Mouse (Mus musculus) CH12.LX (cell line): Measurements from ENCODE around the gene Bhlhe40.

Experiments used
- CHD1 ChIP-seq: IDR thresholded peaks from 2 replicates; pipeline ENCODE4 v1.6.1; 2012; ENCODE audit warnings: low read depth, low read length, improper control_type of control experiment, inconsistent platforms
- CTCF ChIP-seq, 2 experiments: IDR thresholded peaks in 1 of 2; conservative IDR thresholded peaks in 1 of 2; 2 replicates each; pipeline ENCODE4 v1.5.1; 2011 to 2012; ENCODE audit warnings: low read depth in 2 of 2, low read length in 2 of 2, improper control_type of control experiment in 1 of 2, inconsistent platforms in 1 of 2, mild to moderate bottlenecking in 1 of 2, moderate library complexity in 1 of 2
- E2F4 ChIP-seq: IDR thresholded peaks from 2 replicates; pipeline ENCODE4 v1.6.1; 2011; ENCODE audit warnings: low read depth, low read length, improper control_type of control experiment; ENCODE audit not compliant: insufficient replicate concordance
- EP300 ChIP-seq: IDR thresholded peaks from 2 replicates; pipeline ENCODE4 v1.6.1; 2011; ENCODE audit warnings: low read length, improper control_type of control experiment
- KAT2A ChIP-seq: IDR thresholded peaks from 2 replicates; pipeline ENCODE4 v1.6.1; 2012; ENCODE audit warnings: low read length, improper control_type of control experiment, inconsistent platforms; ENCODE audit not compliant: insufficient replicate concordance
- MAFK ChIP-seq: IDR thresholded peaks from 2 replicates; pipeline ENCODE4 v1.6.1; 2011; ENCODE audit warnings: low read length, improper control_type of control experiment; ENCODE audit not compliant: insufficient replicate concordance
- NELFE ChIP-seq: IDR thresholded peaks from 2 replicates; pipeline ENCODE4 v1.6.1; 2011; ENCODE audit warnings: low read depth, low read length, improper control_type of control experiment
- POLR2A ChIP-seq: IDR thresholded peaks from 2 replicates; pipeline ENCODE4 v1.6.1; 2011; ENCODE audit warnings: low read depth, mild to moderate bottlenecking, improper control_type of control experiment, low read length
- RCOR1 ChIP-seq: conservative IDR thresholded peaks from 2 replicates; pipeline ENCODE4 v1.6.1; 2012; ENCODE audit warnings: low read depth, mild to moderate bottlenecking, inconsistent platforms, low read length, improper control_type of control experiment

DNA sequence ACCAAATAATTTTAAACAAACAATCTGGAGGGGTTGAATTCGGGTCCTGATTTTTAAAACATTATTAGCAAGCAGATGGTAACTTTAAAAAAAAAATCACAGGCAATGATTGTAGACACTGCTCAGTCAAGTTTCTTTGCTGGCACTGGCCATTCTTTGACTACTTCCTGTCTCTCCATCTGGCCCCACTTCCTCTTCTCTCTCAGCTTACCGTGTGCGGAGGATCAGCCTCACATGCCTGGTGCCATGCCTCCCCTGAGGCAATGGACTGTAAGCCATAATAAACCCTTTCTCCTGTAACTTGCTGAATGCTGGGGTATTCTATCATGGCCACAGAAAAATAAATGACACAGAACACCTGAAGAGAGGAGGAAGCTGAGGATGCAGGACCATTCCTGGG, 48.8 kb upstream of the Bhlhe40 start:
- TF ChIP-seq E2F4 (no peak), POLR2A (no peak), EP300 (no peak), CTCF (conservative IDR thresholded peaks at IDR 0.05 in 1 of 2, IDR thresholded peaks at IDR 0.05 in 1 of 2; ENCODE audit: low read depth in 2 of 2, low read length in 2 of 2) (no peak), NELFE (no peak), RCOR1 (no peak), MAFK (no peak), CHD1 (no peak), KAT2A (no peak)
